Mouse (Mus musculus) ES-Bruce4 (cell line): Measurements from ENCODE around the gene Daglb. TPM values are rescaled to one million over a fixed set of nuclear protein-coding genes. Genes with fewer than 3 reads are reported as not detected.
A peak's percentile ranks its signal among the peaks of the same experiment; 100 is the strongest.

Experiments
- H3K27ac ChIP-seq: 2 replicates; pipeline ENCODE4 v1.5.1; 2012; ENCODE audit warnings: low read length, inconsistent platforms; ENCODE audit not compliant: insufficient read depth
- H3K27me3 ChIP-seq: 2 replicates; pipeline ENCODE4 v1.6.1; 2012; ENCODE audit warnings: mild to moderate bottlenecking, low read length, inconsistent platforms; ENCODE audit not compliant: control insufficient read depth, poor library complexity, insufficient read depth, severe bottlenecking
- H3K36me3 ChIP-seq: 2 replicates; pipeline ENCODE4 v1.6.1; 2012; ENCODE audit warnings: inconsistent platforms, mild to moderate bottlenecking, low read length, moderate library complexity; ENCODE audit not compliant: control insufficient read depth, poor library complexity, insufficient read depth, severe bottlenecking
- H3K4me1 ChIP-seq: one replicate; pipeline ENCODE4 v1.8.1; 2011; ENCODE audit warnings: low read length; ENCODE audit not compliant: control insufficient read depth, insufficient read depth
- H3K4me3 ChIP-seq: 2 replicates; pipeline ENCODE4 v1.5.1; 2011; ENCODE audit warnings: low read depth, mild to moderate bottlenecking, low read length
- H3K9ac ChIP-seq: 2 replicates; pipeline ENCODE4 v1.6.1; 2012; ENCODE audit warnings: low read depth, mild to moderate bottlenecking, inconsistent platforms; ENCODE audit not compliant: poor library complexity, severe bottlenecking
- H3K9me3 ChIP-seq: replicated peaks from 2 replicates; pipeline ENCODE4 v1.6.1; 2012; ENCODE audit warnings: mild to moderate bottlenecking, low read length, inconsistent platforms; ENCODE audit not compliant: control insufficient read depth, poor library complexity, insufficient read depth, severe bottlenecking
- CTCF ChIP-seq: IDR thresholded peaks from one replicate; pipeline ENCODE4 v1.8.1; 2011; ENCODE audit warnings: low read depth, low read length
- EP300 ChIP-seq: IDR thresholded peaks from 2 replicates; pipeline ENCODE4 v1.6.1; 2011; ENCODE audit warnings: low read depth, low read length; ENCODE audit not compliant: insufficient read depth
- POLR2A ChIP-seq: IDR thresholded peaks from one replicate; pipeline ENCODE4 v1.8.1; 2011; ENCODE audit warnings: low read length; ENCODE audit not compliant: insufficient read depth
- polyA plus RNA-seq: library from polyadenylated mRNA; stranded (reverse); fragments of >200 nt; gene quantifications from 2 replicates; pipeline ENCODE4 v1.2.4, GENCODE M21; 2011; ENCODE audit warnings: low read depth; ENCODE audit not compliant: missing spikeins, insufficient read depth, insufficient read length

Daglb gene
- polyA plus RNA-seq, 1 experiment: 3.1 TPM

- TF ChIP-seq CTCF (no peak), EP300 (no peak), POLR2A (no peak)
- H3K4me1 ChIP-seq: peaks cover 4% of the 10 kb centered on the region
- H3K27me3 ChIP-seq: no peaks in the 10 kb centered on the region
- no peak overlapping the region for H3K4me3 ChIP-seq
- H3K9ac ChIP-seq: no peak overlapping the region
- H3K27ac ChIP-seq: no peak overlapping the region
- no peaks in the 10 kb centered on the region for H3K9me3 ChIP-seq
- 0 out of 2 replicates have a peak, but pooled peaks cover 6% of the 10 kb centered on the region for H3K36me3 ChIP-seq
Measured at GRCm38 (mm10) chr5:143505545-143505944, 41.2 kb downstream of the Daglb start.

- H3K9me3 ChIP-seq: no peaks in the 10 kb centered on the region
- no peak overlapping the region for H3K9ac ChIP-seq
- TF ChIP-seq CTCF (no peak), EP300 (no peak), POLR2A (no peak)
- no peak overlapping the region for H3K27ac ChIP-seq
- no peaks in the 10 kb centered on the region for H3K27me3 ChIP-seq
- peaks cover 20% of the 10 kb centered on the region for H3K36me3 ChIP-seq
- H3K4me3 ChIP-seq: no peak overlapping the region
- H3K4me1 ChIP-seq: peaks cover 7% of the 10 kb centered on the region
Measured at GRCm38 (mm10) chr5:143509294-143509693, 44.9 kb downstream of the Daglb start.

GRCm38 (mm10) chr5:143509737-143510136, 45.4 kb downstream of the Daglb start:
- TF ChIP-seq POLR2A (no peak), EP300 (no peak), CTCF (no peak)
- no peaks in the 10 kb centered on the region for H3K9me3 ChIP-seq
- no peaks in the 10 kb centered on the region for H3K27me3 ChIP-seq
- no peak overlapping the region for H3K27ac ChIP-seq
- peaks cover 23% of the 10 kb centered on the region for H3K36me3 ChIP-seq
- peaks cover 7% of the 10 kb centered on the region for H3K4me1 ChIP-seq
- no peak overlapping the region for H3K9ac ChIP-seq
- no peak overlapping the region for H3K4me3 ChIP-seq

- no peak for TF ChIP-seq CTCF
- TF ChIP-seq POLR2A: no peak
- TF ChIP-seq EP300: no peak
Measured at GRCm38 (mm10) chr5:143511577-143511976, 47.2 kb downstream of the Daglb start.

GRCm38 (mm10) chr5:143512305-143512704, 47.9 kb downstream of the Daglb start:
- H3K36me3 ChIP-seq: peaks cover 24% of the 10 kb centered on the region
- no peak for TF ChIP-seq EP300
- TF ChIP-seq CTCF: no peak
- no peak for TF ChIP-seq POLR2A

More at GRCm38 (mm10) chr5:143511577-143511976, 47.2 kb downstream of the Daglb start:
- H3K9me3 ChIP-seq: no peaks in the 10 kb centered on the region
- no peak overlapping the region for H3K9ac ChIP-seq
- H3K27me3 ChIP-seq: no peaks in the 10 kb centered on the region
- peaks cover 26% of the 10 kb centered on the region for H3K36me3 ChIP-seq
- H3K4me3 ChIP-seq: no peak overlapping the region
- H3K4me1 ChIP-seq: peaks cover 7% of the 10 kb centered on the region
- no peak overlapping the region for H3K27ac ChIP-seq

GRCm38 (mm10) chr5:143514878-143515277, 50.5 kb downstream of the Daglb start:
- no peak overlapping the region for H3K4me3 ChIP-seq
- H3K9me3 ChIP-seq: no peaks in the 10 kb centered on the region
- H3K27me3 ChIP-seq: no peaks in the 10 kb centered on the region
- no peak overlapping the region for H3K27ac ChIP-seq
- H3K9ac ChIP-seq: no peak overlapping the region
- H3K36me3 ChIP-seq: peaks cover 21% of the 10 kb centered on the region
- peaks cover 7% of the 10 kb centered on the region for H3K4me1 ChIP-seq
- TF ChIP-seq CTCF (no peak), EP300 (peak; percentile 69; the same call in 1 of the 2 replicates), POLR2A (no peak)

More at GRCm38 (mm10) chr5:143512305-143512704, 47.9 kb downstream of the Daglb start:
- Histone ChIP-seq H3K27me3 (no peaks in the 10 kb centered on the region), H3K4me3 (no peak overlapping the region), H3K9ac (no peak overlapping the region), H3K4me1 (peaks cover 7% of the 10 kb centered on the region), H3K27ac (no peak overlapping the region), H3K9me3 (no peaks in the 10 kb centered on the region)
